Mouse (Mus musculus): ENCODE results near the gene Cdca7. TPM values are rescaled to one million over a fixed set of nuclear protein-coding genes. Genes with fewer than 3 reads are reported as not detected.

Cdca7 gene
- total RNA-seq, 2 experiments from 2014 or later, result 231 to 240 TPM

- ATAC-seq (replicated peaks; ENCODE audit: poor library complexity, severe bottlenecking), result no peak
Measured at GRCm38 (mm10) chr2:72479818-72480217, 3.9 kb downstream of the Cdca7 start.

DNA sequence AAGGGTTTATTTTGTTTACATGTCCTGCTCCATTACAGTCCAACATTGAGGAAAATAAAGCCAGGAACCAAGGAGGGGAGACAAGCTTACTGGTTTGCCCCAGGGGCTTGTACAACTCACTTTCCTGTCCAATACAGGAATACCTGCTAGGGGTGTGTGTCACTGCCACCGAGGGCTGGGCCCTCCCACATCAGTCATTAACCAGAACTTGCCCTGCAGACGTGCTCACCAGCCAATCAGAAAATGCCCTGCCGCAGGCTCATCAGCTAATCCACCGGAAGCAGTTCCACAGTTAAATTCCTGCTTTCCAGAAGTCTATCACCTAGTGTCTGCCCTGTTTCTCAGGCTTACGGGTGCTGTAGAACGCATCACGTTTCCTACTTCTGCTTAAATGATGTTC is 15.7 kb downstream of the Cdca7 start:
- ATAC-seq (replicated peaks; ENCODE audit: poor library complexity, severe bottlenecking), result no peak

DNA sequence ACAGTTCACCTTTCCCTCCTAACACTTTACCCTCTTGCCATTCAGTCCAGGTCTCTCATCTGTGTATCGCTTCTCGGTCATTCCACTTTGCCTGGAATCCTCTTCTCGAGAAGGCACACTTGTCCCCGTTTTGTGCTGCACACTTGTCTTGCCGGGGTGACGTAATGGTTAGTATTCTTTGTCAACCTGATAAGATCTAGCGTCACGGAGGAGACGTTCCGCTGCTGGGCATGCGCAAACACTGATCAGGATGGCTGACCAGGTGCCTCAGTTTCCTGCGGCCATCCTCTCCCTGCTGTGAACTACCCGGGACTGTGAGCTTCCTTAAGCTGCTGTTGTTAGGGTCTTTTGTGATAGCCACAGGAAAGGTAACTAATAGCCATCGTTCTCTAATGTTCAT is 17.1 kb downstream of the Cdca7 start:
- ATAC-seq (replicated peaks; ENCODE audit: poor library complexity, severe bottlenecking), result no peak

GRCm38 (mm10) chr2:72499074-72499721 is 23.2 kb downstream of the Cdca7 start:
- ATAC-seq (replicated peaks; ENCODE audit: poor library complexity, severe bottlenecking), result no peak

GRCm38 (mm10) chr2:72499782-72500411 is 23.9 kb downstream of the Cdca7 start:
- ATAC-seq (replicated peaks; ENCODE audit: poor library complexity, severe bottlenecking), result no peak

- ATAC-seq (replicated peaks; ENCODE audit: poor library complexity, severe bottlenecking), result no peak
Measured at GRCm38 (mm10) chr2:72502041-72502813, 26.3 kb downstream of the Cdca7 start.

GRCm38 (mm10) chr2:72503646-72504045 is 27.7 kb downstream of the Cdca7 start:
- ATAC-seq (replicated peaks; ENCODE audit: poor library complexity, severe bottlenecking), result no peak

GRCm38 (mm10) chr2:72507855-72508635 is 32.1 kb downstream of the Cdca7 start:
- ATAC-seq (replicated peaks; ENCODE audit: poor library complexity, severe bottlenecking), result no peak

GRCm38 (mm10) chr2:72508891-72509290 is 32.9 kb downstream of the Cdca7 start:
- no peak for ATAC-seq (replicated peaks; ENCODE audit: poor library complexity, severe bottlenecking)

- ATAC-seq (replicated peaks; ENCODE audit: poor library complexity, severe bottlenecking), result no peak
Measured at GRCm38 (mm10) chr2:72515526-72515925, 39.6 kb downstream of the Cdca7 start.

DNA sequence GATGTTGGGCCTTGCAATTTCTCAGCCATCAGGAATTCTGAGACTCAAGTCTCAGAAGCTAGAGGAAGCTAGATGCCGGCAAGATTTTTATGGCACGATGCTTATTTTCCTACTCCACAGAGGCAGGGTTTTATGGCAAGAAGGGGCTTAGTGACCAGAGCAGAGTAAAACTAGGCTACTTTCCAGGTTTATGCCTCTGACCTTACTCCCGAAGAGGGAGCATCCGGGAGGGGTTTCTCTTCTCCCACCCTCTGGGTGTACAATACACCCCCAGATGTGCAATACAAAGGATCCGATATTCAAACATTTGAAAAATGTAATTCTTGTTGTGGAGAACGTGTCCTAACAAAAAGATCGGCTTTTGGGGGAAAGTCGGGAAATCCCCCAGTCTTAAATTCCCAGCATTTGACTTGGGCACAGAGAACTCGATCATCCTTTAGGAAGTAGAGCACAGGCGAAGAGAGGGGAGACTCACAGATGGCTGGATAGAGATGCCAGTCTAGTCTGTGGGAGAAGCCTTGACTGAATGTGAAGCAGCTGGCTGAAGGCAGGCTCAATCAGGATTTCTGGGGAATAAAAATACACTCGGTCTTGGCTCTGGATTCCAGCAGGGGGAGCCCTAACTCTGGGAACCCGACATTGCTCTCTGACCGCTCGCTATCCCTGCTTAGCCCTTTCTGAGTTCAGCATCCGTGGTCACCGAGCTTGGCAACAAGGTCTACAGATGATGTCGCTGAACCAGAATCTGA is 40.2 kb downstream of the Cdca7 start:
- ATAC-seq (replicated peaks; ENCODE audit: poor library complexity, severe bottlenecking), result peak; percentile 79

DNA sequence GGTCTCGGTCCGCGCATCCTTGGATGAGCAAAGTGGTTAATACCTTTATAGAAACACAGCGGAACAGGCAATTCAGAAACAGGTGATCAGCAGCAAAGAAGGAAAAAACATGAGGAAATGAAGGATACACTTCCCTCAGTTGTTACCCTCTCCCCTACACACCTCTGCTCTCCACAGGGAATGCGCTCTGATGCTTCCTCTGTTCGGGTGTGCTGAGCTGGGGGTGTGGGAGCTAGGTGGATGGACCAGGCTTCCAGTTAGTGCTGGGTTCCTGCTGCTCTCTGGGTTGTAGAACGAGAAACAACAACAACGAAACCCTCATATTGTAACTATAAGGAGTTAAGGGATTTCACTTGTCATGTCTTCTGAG is 40.7 kb downstream of the Cdca7 start:
- ATAC-seq (replicated peaks; ENCODE audit: poor library complexity, severe bottlenecking), result no peak

GRCm38 (mm10) chr2:72524022-72524421 is 48.1 kb downstream of the Cdca7 start:
- ATAC-seq (replicated peaks; ENCODE audit: poor library complexity, severe bottlenecking), result no peak

- no peak for ATAC-seq (replicated peaks; ENCODE audit: poor library complexity, severe bottlenecking)
Measured at GRCm38 (mm10) chr2:72525556-72525955, 49.6 kb downstream of the Cdca7 start.

DNA sequence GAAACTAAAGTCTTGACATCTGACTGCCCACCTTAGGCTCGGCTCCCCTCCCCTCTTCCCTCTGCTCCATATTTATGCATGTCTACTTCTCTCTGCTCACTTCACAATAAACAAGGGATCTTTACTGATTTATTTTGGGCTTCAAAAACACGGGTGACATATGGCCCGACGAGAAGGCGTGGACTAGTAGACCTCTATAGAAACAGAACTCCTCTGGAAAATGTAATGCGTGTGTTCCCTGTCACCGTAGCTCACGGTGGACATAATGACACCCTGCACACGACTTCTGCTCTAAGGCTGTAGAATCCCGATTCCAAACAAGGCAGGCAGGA is 53.0 kb downstream of the Cdca7 start:
- no peak for ATAC-seq (replicated peaks; ENCODE audit: poor library complexity, severe bottlenecking)

DNA sequence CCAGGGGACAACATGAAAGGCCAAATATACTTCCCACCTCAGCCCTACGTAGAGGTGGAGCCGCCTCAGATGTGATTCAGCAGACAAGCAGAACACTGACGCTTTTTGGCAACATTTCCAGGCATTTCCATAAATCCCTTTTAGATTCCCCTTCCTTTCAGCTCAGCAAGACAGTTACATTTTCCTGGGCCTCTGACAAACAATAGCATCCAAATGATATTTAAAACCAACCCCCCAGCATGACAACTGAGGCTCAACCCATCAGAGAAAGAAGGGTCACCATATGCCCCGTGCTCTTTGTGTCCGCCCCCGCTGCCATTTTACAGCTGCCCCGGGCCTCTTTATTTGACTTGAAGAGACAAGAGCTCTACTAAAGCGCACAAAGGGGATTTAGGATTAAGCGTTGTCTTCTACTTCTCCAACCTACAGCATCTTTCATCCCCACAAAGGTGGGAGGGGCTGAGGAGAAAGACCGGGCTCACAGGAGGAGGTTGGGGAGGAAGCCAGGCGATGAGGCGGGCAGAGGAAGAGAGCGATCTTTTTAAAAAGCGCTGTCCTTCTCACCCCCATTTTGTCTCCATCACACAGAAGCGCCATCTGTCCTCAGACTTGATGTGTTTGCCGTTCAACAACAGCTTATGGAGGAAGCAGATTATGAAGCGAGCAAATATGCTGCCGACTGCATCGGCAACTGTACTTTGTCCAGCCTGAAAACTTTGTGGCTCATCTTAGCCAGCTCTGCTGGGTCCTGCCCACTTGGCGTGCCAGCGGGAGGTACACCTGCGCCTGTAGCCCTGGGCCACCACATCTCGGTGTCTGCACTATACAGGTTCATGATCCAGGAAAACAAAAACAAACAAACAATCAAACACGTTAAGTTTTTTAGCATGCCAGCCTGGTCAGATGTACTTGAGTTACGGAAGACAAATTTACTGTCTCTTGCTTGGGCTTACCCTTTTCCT is 53.7 kb downstream of the Cdca7 start:
- no peak for ATAC-seq (replicated peaks; ENCODE audit: poor library complexity, severe bottlenecking)

DNA sequence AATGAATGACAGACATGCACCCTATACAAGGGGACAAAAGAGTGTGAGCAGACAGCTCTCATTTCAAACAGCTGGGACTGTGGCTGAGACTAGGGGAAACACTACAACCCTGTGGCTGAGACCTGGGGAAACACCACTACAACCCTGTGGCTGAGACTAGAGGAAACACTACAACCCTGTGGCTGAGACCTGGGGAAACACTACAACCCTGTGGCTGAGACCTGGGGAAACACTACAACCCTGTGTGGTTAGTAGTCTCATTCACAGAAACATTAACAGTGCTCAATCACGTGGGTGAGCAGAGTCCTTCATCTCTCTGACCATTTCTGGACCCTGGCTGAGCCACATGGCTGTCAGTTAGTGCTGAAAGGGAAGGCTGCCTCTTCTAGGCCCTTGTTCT is 59.9 kb downstream of the Cdca7 start:
- ATAC-seq (replicated peaks; ENCODE audit: poor library complexity, severe bottlenecking), result no peak

Measured in granulocyte monocyte progenitor cell, adult 5-6 weeks (primary cell).